Mouse (Mus musculus): ENCODE measurements at regions not wholly inside any gene's neighbourhood (a gene's known extent, or its start where the extent isn't known, plus 50 kb on each side); places are given as distances from the start of the nearest gene placed in this dataset.
A peak's percentile ranks its signal among the peaks of the same experiment; 100 is the strongest.

GRCm38 (mm10) chr2:95521624-95522023 lies 796.3 kb upstream of the Lrrc4c start:
- H3K27me3 ChIP-seq (ENCODE audit: insufficient read depth, low read length) = no peaks in the 10 kb centered on the region
- no peaks in the 10 kb centered on the region for H3K36me3 ChIP-seq (ENCODE audit: insufficient read depth, low read length)
- no peak overlapping the region for H3K4me3 ChIP-seq (ENCODE audit: low read length)
- ATAC-seq (ENCODE audit: low FRiP score, low TSS enrichment) = no peak
- H3K4me2 ChIP-seq (replicated peaks; ENCODE audit: low read depth, low read length) = no peak overlapping the region
- H3K4me1 ChIP-seq (ENCODE audit: insufficient read depth, low read length) = no peaks in the 10 kb centered on the region
- H3K27ac ChIP-seq (ENCODE audit: low read length) = no peak overlapping the region
- no peak overlapping the region for H3K9ac ChIP-seq (replicated peaks; ENCODE audit: low read length)
- no peaks in the 10 kb centered on the region for H3K9me3 ChIP-seq (ENCODE audit: low read length)

- no peaks in the 10 kb centered on the region for H3K4me1 ChIP-seq (ENCODE audit: insufficient read depth, low read length)
- ATAC-seq (ENCODE audit: low FRiP score, low TSS enrichment) = no peak
- H3K9me3 ChIP-seq (ENCODE audit: low read length) = no peaks in the 10 kb centered on the region
- 65% methylated on average over 4 of the region's 4 CpGs for WGBS
- H3K27me3 ChIP-seq (ENCODE audit: insufficient read depth, low read length) = no peaks in the 10 kb centered on the region
- H3K4me2 ChIP-seq (replicated peaks; ENCODE audit: low read depth, low read length) = no peak overlapping the region
- no peaks in the 10 kb centered on the region for H3K36me3 ChIP-seq (ENCODE audit: insufficient read depth, low read length)
- H3K4me3 ChIP-seq (ENCODE audit: low read length) = no peak overlapping the region
- no peak overlapping the region for H3K27ac ChIP-seq (ENCODE audit: low read length)
- H3K9ac ChIP-seq (replicated peaks; ENCODE audit: low read length) = no peak overlapping the region
Measured at GRCm38 (mm10) chr2:95524590-95525266, 793.2 kb upstream of the Lrrc4c start.

- Histone ChIP-seq H3K4me3 (ENCODE audit: low read length) (no peak overlapping the region), H3K4me1 (ENCODE audit: insufficient read depth, low read length) (no peaks in the 10 kb centered on the region), H3K27ac (ENCODE audit: low read length) (no peak overlapping the region), H3K4me2 (replicated peaks; ENCODE audit: low read depth, low read length) (no peak overlapping the region), H3K27me3 (ENCODE audit: insufficient read depth, low read length) (no peaks in the 10 kb centered on the region), H3K9me3 (ENCODE audit: low read length) (no peaks in the 10 kb centered on the region), H3K36me3 (ENCODE audit: insufficient read depth, low read length) (no peaks in the 10 kb centered on the region), H3K9ac (replicated peaks; ENCODE audit: low read length) (no peak overlapping the region)
- no peak for ATAC-seq (ENCODE audit: low FRiP score, low TSS enrichment)
- 86% methylated on average over 2 of the region's 2 CpGs for WGBS
Measured at GRCm38 (mm10) chr2:95564089-95564488, 753.9 kb upstream of the Lrrc4c start.

GRCm38 (mm10) chr2:95575882-95576281 lies 742.1 kb upstream of the Lrrc4c start:
- H3K4me2 ChIP-seq (replicated peaks; ENCODE audit: low read depth, low read length) = no peak overlapping the region
- H3K27me3 ChIP-seq (ENCODE audit: insufficient read depth, low read length) = no peaks in the 10 kb centered on the region
- no peak overlapping the region for H3K27ac ChIP-seq (ENCODE audit: low read length)
- ATAC-seq (ENCODE audit: low FRiP score, low TSS enrichment) = no peak
- WGBS = 90% methylated on average over 3 of the region's 3 CpGs
- H3K36me3 ChIP-seq (ENCODE audit: insufficient read depth, low read length) = no peaks in the 10 kb centered on the region
- no peaks in the 10 kb centered on the region for H3K4me1 ChIP-seq (ENCODE audit: insufficient read depth, low read length)
- no peak overlapping the region for H3K4me3 ChIP-seq (ENCODE audit: low read length)
- H3K9me3 ChIP-seq (ENCODE audit: low read length) = no peaks in the 10 kb centered on the region
- H3K9ac ChIP-seq (replicated peaks; ENCODE audit: low read length) = no peak overlapping the region

GRCm38 (mm10) chr2:95579201-95579600 lies 738.8 kb upstream of the Lrrc4c start:
- Histone ChIP-seq H3K9ac (replicated peaks; ENCODE audit: low read length) (no peak overlapping the region), H3K27ac (ENCODE audit: low read length) (no peak overlapping the region), H3K9me3 (ENCODE audit: low read length) (no peaks in the 10 kb centered on the region), H3K27me3 (ENCODE audit: insufficient read depth, low read length) (no peaks in the 10 kb centered on the region), H3K4me3 (ENCODE audit: low read length) (no peak overlapping the region), H3K4me2 (replicated peaks; ENCODE audit: low read depth, low read length) (no peak overlapping the region), H3K4me1 (ENCODE audit: insufficient read depth, low read length) (no peaks in the 10 kb centered on the region), H3K36me3 (ENCODE audit: insufficient read depth, low read length) (no peaks in the 10 kb centered on the region)
- ATAC-seq (ENCODE audit: low FRiP score, low TSS enrichment) = no peak
- 91% methylated on average over 1 of the region's 1 CpGs for WGBS

- H3K4me2 ChIP-seq (replicated peaks; ENCODE audit: low read depth, low read length) = no peak overlapping the region
- no peak overlapping the region for H3K9ac ChIP-seq (replicated peaks; ENCODE audit: low read length)
- H3K4me3 ChIP-seq (ENCODE audit: low read length) = no peak overlapping the region
- no peaks in the 10 kb centered on the region for H3K27me3 ChIP-seq (ENCODE audit: insufficient read depth, low read length)
- H3K9me3 ChIP-seq (ENCODE audit: low read length) = no peaks in the 10 kb centered on the region
- no peak for ATAC-seq (ENCODE audit: low FRiP score, low TSS enrichment)
- no peaks in the 10 kb centered on the region for H3K4me1 ChIP-seq (ENCODE audit: insufficient read depth, low read length)
- H3K36me3 ChIP-seq (ENCODE audit: insufficient read depth, low read length) = no peaks in the 10 kb centered on the region
- no peak overlapping the region for H3K27ac ChIP-seq (ENCODE audit: low read length)
Measured at GRCm38 (mm10) chr2:95586002-95586401, 732.0 kb upstream of the Lrrc4c start.

- H3K4me2 ChIP-seq (replicated peaks; ENCODE audit: low read depth, low read length) = no peak overlapping the region
- H3K4me1 ChIP-seq (ENCODE audit: insufficient read depth, low read length) = no peaks in the 10 kb centered on the region
- H3K4me3 ChIP-seq (ENCODE audit: low read length) = no peak overlapping the region
- H3K27ac ChIP-seq (ENCODE audit: low read length) = no peak overlapping the region
- peak; percentile 97 for ATAC-seq (ENCODE audit: low FRiP score, low TSS enrichment)
- H3K36me3 ChIP-seq (ENCODE audit: insufficient read depth, low read length) = no peaks in the 10 kb centered on the region
- H3K9ac ChIP-seq (replicated peaks; ENCODE audit: low read length) = no peak overlapping the region
- H3K27me3 ChIP-seq (ENCODE audit: insufficient read depth, low read length) = no peaks in the 10 kb centered on the region
- H3K9me3 ChIP-seq (ENCODE audit: low read length) = no peaks in the 10 kb centered on the region
- WGBS = 17% methylated on average over 4 of the region's 4 CpGs
Measured at GRCm38 (mm10) chr2:95587044-95587443, 730.9 kb upstream of the Lrrc4c start.

- ATAC-seq (ENCODE audit: low FRiP score, low TSS enrichment) = peak; percentile 27; the same call in 1 of the 2 replicates
- H3K9ac ChIP-seq (replicated peaks; ENCODE audit: low read length) = no peak overlapping the region
- 56% methylated on average over 5 of the region's 5 CpGs for WGBS
- H3K27me3 ChIP-seq (ENCODE audit: insufficient read depth, low read length) = no peaks in the 10 kb centered on the region
- H3K4me1 ChIP-seq (ENCODE audit: insufficient read depth, low read length) = no peaks in the 10 kb centered on the region
- no peak overlapping the region for H3K4me2 ChIP-seq (replicated peaks; ENCODE audit: low read depth, low read length)
- no peaks in the 10 kb centered on the region for H3K9me3 ChIP-seq (ENCODE audit: low read length)
- H3K36me3 ChIP-seq (ENCODE audit: insufficient read depth, low read length) = no peaks in the 10 kb centered on the region
- no peak overlapping the region for H3K4me3 ChIP-seq (ENCODE audit: low read length)
- H3K27ac ChIP-seq (ENCODE audit: low read length) = no peak overlapping the region
Measured at GRCm38 (mm10) chr2:95613354-95613753, 704.6 kb upstream of the Lrrc4c start.

- Histone ChIP-seq H3K4me2 (replicated peaks; ENCODE audit: low read depth, low read length) (no peak overlapping the region), H3K9ac (replicated peaks; ENCODE audit: low read length) (no peak overlapping the region), H3K27ac (ENCODE audit: low read length) (no peak overlapping the region), H3K9me3 (ENCODE audit: low read length) (no peaks in the 10 kb centered on the region), H3K27me3 (ENCODE audit: insufficient read depth, low read length) (no peaks in the 10 kb centered on the region), H3K36me3 (ENCODE audit: insufficient read depth, low read length) (no peaks in the 10 kb centered on the region), H3K4me1 (ENCODE audit: insufficient read depth, low read length) (no peaks in the 10 kb centered on the region), H3K4me3 (ENCODE audit: low read length) (no peak overlapping the region)
- WGBS = 81% methylated on average over 1 of the region's 1 CpGs
- ATAC-seq (ENCODE audit: low FRiP score, low TSS enrichment) = no peak
Measured at GRCm38 (mm10) chr2:95637533-95637932, 680.4 kb upstream of the Lrrc4c start.

GRCm38 (mm10) chr2:95674347-95674746 lies 643.6 kb upstream of the Lrrc4c start:
- Histone ChIP-seq H3K4me1 (ENCODE audit: insufficient read depth, low read length) (no peaks in the 10 kb centered on the region), H3K27ac (ENCODE audit: low read length) (no peak overlapping the region), H3K9ac (replicated peaks; ENCODE audit: low read length) (no peak overlapping the region), H3K27me3 (ENCODE audit: insufficient read depth, low read length) (no peaks in the 10 kb centered on the region), H3K36me3 (ENCODE audit: insufficient read depth, low read length) (no peaks in the 10 kb centered on the region), H3K4me2 (replicated peaks; ENCODE audit: low read depth, low read length) (no peak overlapping the region), H3K4me3 (ENCODE audit: low read length) (no peak overlapping the region), H3K9me3 (ENCODE audit: low read length) (no peaks in the 10 kb centered on the region)
- 88% methylated on average over 6 of the region's 6 CpGs for WGBS
- ATAC-seq (ENCODE audit: low FRiP score, low TSS enrichment) = no peak
